Mouse (Mus musculus): Measurements from ENCODE around the gene Fam161a. TPM values are rescaled to one million over a fixed set of nuclear protein-coding genes. Genes with fewer than 3 reads are reported as not detected.

Fam161a gene
- polyA plus RNA-seq, 1 experiment: 3.2 TPM

- TF ChIP-seq CTCF (IDR thresholded peaks at IDR 0.05; ENCODE audit: low read depth, low read length) (no peak), EP300 (IDR thresholded peaks at IDR 0.05; ENCODE audit: insufficient read depth, low read depth, low read length) (no peak), POLR2A (IDR thresholded peaks at IDR 0.05; ENCODE audit: insufficient read depth, low read length) (no peak)
- H3K9me3 ChIP-seq (replicated peaks; ENCODE audit: control insufficient read depth, insufficient read depth, low read length, poor library complexity, severe bottlenecking): peaks cover 7% of the 10 kb centered on the region; the same call in 1 of the 2 replicates
- no peak overlapping the region for H3K4me3 ChIP-seq (ENCODE audit: low read depth, low read length)
- no peaks in the 10 kb centered on the region for H3K27me3 ChIP-seq (ENCODE audit: control insufficient read depth, insufficient read depth, low read length, poor library complexity, severe bottlenecking)
- peaks cover 20% of the 10 kb centered on the region for H3K36me3 ChIP-seq (ENCODE audit: control insufficient read depth, insufficient read depth, low read length, poor library complexity, severe bottlenecking)
- H3K27ac ChIP-seq (ENCODE audit: insufficient read depth, low read length): no peak overlapping the region
- H3K9ac ChIP-seq (ENCODE audit: low read depth, poor library complexity, severe bottlenecking): no peak overlapping the region
- H3K4me1 ChIP-seq (ENCODE audit: control insufficient read depth, insufficient read depth, low read length): no peaks in the 10 kb centered on the region
These were observed 28.6 kb upstream of the Fam161a start for GRCm38 (mm10) chr11:22978711-22979110.

- H3K4me1 ChIP-seq (ENCODE audit: control insufficient read depth, insufficient read depth, low read length): no peaks in the 10 kb centered on the region
- TF ChIP-seq EP300 (IDR thresholded peaks at IDR 0.05; ENCODE audit: insufficient read depth, low read depth, low read length) (no peak), CTCF (IDR thresholded peaks at IDR 0.05; ENCODE audit: low read depth, low read length) (no peak)
These were observed 28.1 kb upstream of the Fam161a start for GRCm38 (mm10) chr11:22979221-22979620.

GRCm38 (mm10) chr11:22981041-22981440 lies 26.3 kb upstream of the Fam161a start:
- no peak overlapping the region for H3K27ac ChIP-seq (ENCODE audit: insufficient read depth, low read length)

More at GRCm38 (mm10) chr11:22979221-22979620, 28.1 kb upstream of the Fam161a start:
- H3K9me3 ChIP-seq (replicated peaks; ENCODE audit: control insufficient read depth, insufficient read depth, low read length, poor library complexity, severe bottlenecking): peaks cover 2% of the 10 kb centered on the region; the same call in 1 of the 2 replicates
- no peak overlapping the region for H3K27ac ChIP-seq (ENCODE audit: insufficient read depth, low read length)
- peaks cover 18% of the 10 kb centered on the region for H3K36me3 ChIP-seq (ENCODE audit: control insufficient read depth, insufficient read depth, low read length, poor library complexity, severe bottlenecking)
- H3K27me3 ChIP-seq (ENCODE audit: control insufficient read depth, insufficient read depth, low read length, poor library complexity, severe bottlenecking): no peaks in the 10 kb centered on the region
- no peak overlapping the region for H3K4me3 ChIP-seq (ENCODE audit: low read depth, low read length)
- H3K9ac ChIP-seq (ENCODE audit: low read depth, poor library complexity, severe bottlenecking): no peak overlapping the region

GRCm38 (mm10) chr11:22981543-22981950 lies 25.8 kb upstream of the Fam161a start:
- Histone ChIP-seq H3K36me3 (ENCODE audit: control insufficient read depth, insufficient read depth, low read length, poor library complexity, severe bottlenecking) (peaks cover 13% of the 10 kb centered on the region), H3K4me3 (ENCODE audit: low read depth, low read length) (peak overlapping the region; percentile 71), H3K9me3 (replicated peaks; ENCODE audit: control insufficient read depth, insufficient read depth, low read length, poor library complexity, severe bottlenecking) (no peaks in the 10 kb centered on the region), H3K4me1 (ENCODE audit: control insufficient read depth, insufficient read depth, low read length) (no peaks in the 10 kb centered on the region), H3K27me3 (ENCODE audit: control insufficient read depth, insufficient read depth, low read length, poor library complexity, severe bottlenecking) (no peaks in the 10 kb centered on the region), H3K9ac (ENCODE audit: low read depth, poor library complexity, severe bottlenecking) (peak overlapping the region; percentile 50), H3K27ac (ENCODE audit: insufficient read depth, low read length) (no peak overlapping the region; the same call in 1 of the 2 replicates)
- TF ChIP-seq CTCF (IDR thresholded peaks at IDR 0.05; ENCODE audit: low read depth, low read length) (no peak), EP300 (IDR thresholded peaks at IDR 0.05; ENCODE audit: insufficient read depth, low read depth, low read length) (no peak), POLR2A (IDR thresholded peaks at IDR 0.05; ENCODE audit: insufficient read depth, low read length) (no peak)

More at GRCm38 (mm10) chr11:22981041-22981440, 26.3 kb upstream of the Fam161a start:
- H3K4me1 ChIP-seq (ENCODE audit: control insufficient read depth, insufficient read depth, low read length): no peaks in the 10 kb centered on the region
- peak overlapping the region; percentile 71 for H3K4me3 ChIP-seq (ENCODE audit: low read depth, low read length)
- H3K9ac ChIP-seq (ENCODE audit: low read depth, poor library complexity, severe bottlenecking): peak overlapping the region; percentile 50
- H3K27me3 ChIP-seq (ENCODE audit: control insufficient read depth, insufficient read depth, low read length, poor library complexity, severe bottlenecking): no peaks in the 10 kb centered on the region
- no peaks in the 10 kb centered on the region for H3K9me3 ChIP-seq (replicated peaks; ENCODE audit: control insufficient read depth, insufficient read depth, low read length, poor library complexity, severe bottlenecking)
- TF ChIP-seq POLR2A (IDR thresholded peaks at IDR 0.05; ENCODE audit: insufficient read depth, low read length) (no peak), EP300 (IDR thresholded peaks at IDR 0.05; ENCODE audit: insufficient read depth, low read depth, low read length) (no peak), CTCF (IDR thresholded peaks at IDR 0.05; ENCODE audit: low read depth, low read length) (no peak)
- peaks cover 18% of the 10 kb centered on the region for H3K36me3 ChIP-seq (ENCODE audit: control insufficient read depth, insufficient read depth, low read length, poor library complexity, severe bottlenecking)

- no peaks in the 10 kb centered on the region for H3K9me3 ChIP-seq (replicated peaks; ENCODE audit: control insufficient read depth, insufficient read depth, low read length, poor library complexity, severe bottlenecking)
- TF ChIP-seq CTCF (IDR thresholded peaks at IDR 0.05; ENCODE audit: low read depth, low read length) (peak; percentile 9), POLR2A (IDR thresholded peaks at IDR 0.05; ENCODE audit: insufficient read depth, low read length) (no peak), EP300 (IDR thresholded peaks at IDR 0.05; ENCODE audit: insufficient read depth, low read depth, low read length) (0 out of 2 replicates have a peak, but pooled peaks have one; percentile 18)
- no peaks in the 10 kb centered on the region for H3K27me3 ChIP-seq (ENCODE audit: control insufficient read depth, insufficient read depth, low read length, poor library complexity, severe bottlenecking)
- peak within 1 kb of the TSS; percentile 58 for H3K27ac ChIP-seq (ENCODE audit: insufficient read depth, low read length)
- peak within 1 kb of the TSS; percentile 71 for H3K4me3 ChIP-seq (ENCODE audit: low read depth, low read length)
- peaks cover 8% of the 10 kb centered on the region for H3K36me3 ChIP-seq (ENCODE audit: control insufficient read depth, insufficient read depth, low read length, poor library complexity, severe bottlenecking)
- H3K4me1 ChIP-seq (ENCODE audit: control insufficient read depth, insufficient read depth, low read length): no peaks in the 10 kb centered on the region
- H3K9ac ChIP-seq (ENCODE audit: low read depth, poor library complexity, severe bottlenecking): peak within 1 kb of the TSS; percentile 50
These were observed 25.2 kb upstream of the Fam161a start, which contains the start of the genes Gm28048 and Commd1 for GRCm38 (mm10) chr11:22981984-22982757. Gm28048 (minus strand) TSS chr11:22982090. Commd1 (minus strand) TSS chr11:22982382.

GRCm38 (mm10) chr11:22982846-22983245 lies 24.5 kb upstream of the Fam161a start:
- no peak overlapping the region for H3K27ac ChIP-seq (ENCODE audit: insufficient read depth, low read length)
- peak overlapping the region; percentile 50; the same call in 1 of the 2 replicates for H3K9ac ChIP-seq (ENCODE audit: low read depth, poor library complexity, severe bottlenecking)
- no peaks in the 10 kb centered on the region for H3K27me3 ChIP-seq (ENCODE audit: control insufficient read depth, insufficient read depth, low read length, poor library complexity, severe bottlenecking)
- peaks cover 2% of the 10 kb centered on the region for H3K36me3 ChIP-seq (ENCODE audit: control insufficient read depth, insufficient read depth, low read length, poor library complexity, severe bottlenecking)
- H3K4me3 ChIP-seq (ENCODE audit: low read depth, low read length): no peak overlapping the region
- H3K4me1 ChIP-seq (ENCODE audit: control insufficient read depth, insufficient read depth, low read length): no peaks in the 10 kb centered on the region
- TF ChIP-seq POLR2A (IDR thresholded peaks at IDR 0.05; ENCODE audit: insufficient read depth, low read length) (no peak), CTCF (IDR thresholded peaks at IDR 0.05; ENCODE audit: low read depth, low read length) (no peak), EP300 (IDR thresholded peaks at IDR 0.05; ENCODE audit: insufficient read depth, low read depth, low read length) (no peak)
- no peaks in the 10 kb centered on the region for H3K9me3 ChIP-seq (replicated peaks; ENCODE audit: control insufficient read depth, insufficient read depth, low read length, poor library complexity, severe bottlenecking)
